Mouse (Mus musculus) olfactory bulb, adult 2 months (tissue): ENCODE results near the gene Slc34a3.

Source experiments
- CTCF ChIP-seq: fragments of 200-500 bp; IDR thresholded peaks from 2 replicates; pipeline ENCODE4 v1.5.1; 2012; ENCODE audit warnings: low read depth, mild to moderate bottlenecking, low read length, moderate library complexity; ENCODE audit not compliant: insufficient read depth
- POLR2A ChIP-seq: fragments of 200-500 bp; IDR thresholded peaks from 2 replicates; pipeline ENCODE4 v1.6.1; 2012; ENCODE audit warnings: mild to moderate bottlenecking, low read depth, low read length, moderate library complexity; ENCODE audit not compliant: insufficient read depth

GRCm38 (mm10) chr2:25240723-25241437 lies 6.7 kb upstream of the Slc34a3 start:
- TF ChIP-seq CTCF (no peak), POLR2A (0 out of 2 replicates have a peak, but pooled peaks have one; percentile 17)
